Mouse (Mus musculus) stomach, postnatal 0 days (tissue): ENCODE data around the gene Adi1.

Experiments
- CTCF ChIP-seq: IDR thresholded peaks from 2 replicates; pipeline ENCODE4 v1.5.1; 2016; ENCODE audit warnings: antibody characterized with exemption, low read depth, mild to moderate bottlenecking, moderate library complexity
- EP300 ChIP-seq: optimal IDR thresholded peaks from 2 replicates; pipeline ENCODE3; 2016; ENCODE audit warnings: antibody characterized with exemption

- no peak for TF ChIP-seq CTCF
- TF ChIP-seq EP300: no peak
Observed at GRCm38 (mm10) chr12:28700561-28701025, 25.6 kb downstream of the Adi1 start.
